Mouse (Mus musculus): Measurements from ENCODE around the gene Eif3l.
"Not testable (repeated sequence)": the region's sequence is repeated elsewhere in the genome, so short reads cannot be mapped to it uniquely, and the experiment has no call there.

Eif3l gene

GRCm38 (mm10) chr15:79074913-79075532 lies at the start of gene Eif3l:
Eif3l (plus strand) TSS chr15:79075179.
- peak; percentile 99 for DNase-seq

DNA sequence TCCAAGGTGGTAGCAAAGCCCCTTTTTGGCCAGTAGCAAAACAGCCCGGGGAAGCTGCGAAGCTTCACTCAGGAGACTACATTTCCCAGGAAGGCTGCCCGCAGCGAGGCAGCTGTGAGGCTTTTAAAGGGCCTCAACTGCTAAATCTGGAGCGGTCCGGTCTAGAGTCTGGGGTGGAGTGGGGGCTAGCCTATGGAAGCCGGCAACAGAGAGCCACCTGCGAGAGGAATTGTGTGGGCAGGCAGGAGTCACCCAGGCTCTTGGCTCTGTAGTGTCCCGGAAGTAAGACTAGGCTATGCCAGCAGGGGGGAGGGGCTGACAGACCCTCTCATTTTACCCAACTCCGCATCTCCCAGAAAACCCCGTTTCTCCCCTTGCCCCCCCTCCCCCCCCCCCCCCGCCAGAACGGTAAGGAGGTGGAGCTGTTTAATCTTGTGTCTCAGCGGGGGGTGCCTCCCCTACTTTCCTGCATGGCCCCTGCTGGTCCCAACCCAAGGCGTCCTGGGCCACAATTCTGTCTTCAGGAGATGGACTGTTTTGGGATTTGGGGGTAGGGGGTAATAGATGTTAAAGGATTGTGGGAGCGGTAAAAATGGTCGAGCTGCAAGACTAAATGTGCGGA lies 49.2 kb upstream of the Eif3l start:
- peak; percentile 89 for DNase-seq

- peak; percentile 91 for DNase-seq
Observed at GRCm38 (mm10) chr15:79026511-79027290, 48.3 kb upstream of the Eif3l start.

DNA sequence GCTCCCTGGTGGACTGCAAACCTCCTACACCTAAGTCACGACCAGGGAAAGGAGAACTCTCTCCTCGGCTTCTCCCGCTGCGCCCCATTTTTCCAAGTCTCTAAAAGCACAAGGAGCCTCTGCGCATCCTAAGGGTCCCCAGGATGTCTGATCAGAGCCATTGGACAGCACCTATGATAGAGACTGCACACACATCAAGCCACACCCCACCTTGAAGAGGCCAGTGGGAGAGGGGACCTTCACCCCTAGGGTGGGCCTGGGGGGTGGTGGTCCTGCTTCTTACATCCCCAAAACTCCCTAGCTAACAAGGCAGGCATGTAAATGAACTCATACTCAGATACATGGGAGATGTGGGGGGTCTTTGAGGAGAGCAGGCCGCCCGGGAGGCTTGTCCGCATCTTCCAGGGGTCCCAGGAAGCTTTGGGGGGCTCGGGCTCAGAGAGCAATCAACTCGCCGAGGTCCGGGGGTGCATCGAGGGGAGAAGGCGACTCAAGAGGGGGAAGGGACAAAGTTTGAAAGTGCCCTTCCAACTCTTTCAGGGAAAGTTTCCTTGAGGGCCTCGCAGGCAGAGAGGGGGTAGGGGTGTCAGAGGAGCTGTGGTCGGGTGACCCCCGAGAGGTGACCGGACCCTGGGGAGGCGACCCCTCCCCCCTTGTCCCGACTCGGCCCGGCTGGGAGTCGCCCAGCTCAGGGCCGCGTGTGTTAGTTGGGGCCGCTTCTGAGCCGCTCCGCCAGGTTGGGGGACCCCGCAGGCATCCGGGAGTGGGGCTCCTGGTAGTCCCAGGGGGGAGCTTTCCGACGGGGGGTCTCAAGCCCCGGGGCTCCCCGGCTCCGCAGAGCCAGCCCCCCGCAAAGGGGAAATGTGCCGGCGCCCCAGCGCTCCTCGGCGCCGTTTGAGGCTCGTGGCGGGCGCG lies 47.4 kb upstream of the Eif3l start:
- DNase-seq, result peak; percentile 96

DNA sequence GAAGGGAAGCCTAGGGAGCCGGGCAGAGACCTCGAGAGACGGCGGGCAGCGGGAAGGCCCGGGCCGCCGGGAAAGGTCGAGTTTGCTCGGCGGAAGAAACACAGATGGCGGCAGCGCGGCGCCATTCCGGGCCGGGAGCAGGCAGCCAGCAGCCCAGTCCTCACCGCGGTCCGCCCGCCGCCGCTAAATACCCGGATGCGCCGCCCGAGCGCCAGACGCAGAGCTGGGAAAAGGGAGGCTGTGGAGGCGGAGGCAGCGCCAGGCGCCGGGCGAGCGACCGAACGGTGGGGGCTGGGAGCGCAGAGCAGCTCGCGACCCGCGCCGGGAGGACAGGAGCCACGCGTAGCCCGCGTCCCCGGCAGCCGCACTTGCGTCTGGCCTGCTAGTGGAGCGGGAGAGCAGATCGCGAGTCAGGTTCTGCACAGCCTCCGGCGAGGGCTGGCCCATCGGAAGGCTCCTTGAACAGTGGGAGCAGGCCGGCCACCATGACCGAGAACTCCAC lies 46.7 kb upstream of the Eif3l start, which contains the start of gene H1f0:
Gene H1f0 (plus strand): TSS at position 214 of the 502 bp plus-strand sequence.
- DNase-seq, result peak; percentile 99

DNA sequence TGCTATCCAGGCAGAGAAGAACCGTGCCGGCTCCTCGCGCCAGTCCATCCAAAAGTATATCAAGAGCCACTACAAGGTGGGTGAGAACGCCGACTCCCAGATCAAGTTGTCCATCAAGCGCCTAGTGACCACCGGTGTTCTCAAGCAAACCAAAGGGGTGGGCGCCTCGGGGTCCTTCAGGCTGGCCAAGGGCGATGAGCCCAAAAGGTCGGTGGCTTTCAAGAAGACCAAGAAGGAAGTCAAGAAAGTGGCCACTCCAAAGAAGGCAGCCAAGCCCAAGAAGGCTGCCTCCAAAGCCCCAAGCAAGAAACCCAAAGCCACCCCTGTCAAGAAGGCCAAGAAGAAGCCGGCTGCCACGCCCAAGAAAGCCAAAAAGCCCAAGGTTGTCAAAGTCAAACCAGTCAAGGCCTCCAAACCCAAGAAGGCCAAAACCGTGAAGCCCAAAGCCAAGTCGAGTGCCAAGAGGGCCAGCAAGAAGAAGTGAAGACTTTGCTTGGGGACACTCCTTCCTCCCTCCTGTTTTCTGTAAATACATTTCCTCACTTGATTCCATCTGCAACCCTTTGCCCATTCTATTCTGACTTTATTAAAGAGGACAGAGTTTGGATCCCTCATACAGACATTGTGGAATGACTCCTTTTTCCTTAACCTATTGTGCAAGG lies 46.0 kb upstream of the Eif3l start:
- no peak for DNase-seq

- peak; percentile 88 for DNase-seq
Observed at GRCm38 (mm10) chr15:79029519-79030241, 45.3 kb upstream of the Eif3l start.

- peak; percentile 100 for DNase-seq
Observed at GRCm38 (mm10) chr15:79030551-79031435, 44.2 kb upstream of the Eif3l start.

DNA sequence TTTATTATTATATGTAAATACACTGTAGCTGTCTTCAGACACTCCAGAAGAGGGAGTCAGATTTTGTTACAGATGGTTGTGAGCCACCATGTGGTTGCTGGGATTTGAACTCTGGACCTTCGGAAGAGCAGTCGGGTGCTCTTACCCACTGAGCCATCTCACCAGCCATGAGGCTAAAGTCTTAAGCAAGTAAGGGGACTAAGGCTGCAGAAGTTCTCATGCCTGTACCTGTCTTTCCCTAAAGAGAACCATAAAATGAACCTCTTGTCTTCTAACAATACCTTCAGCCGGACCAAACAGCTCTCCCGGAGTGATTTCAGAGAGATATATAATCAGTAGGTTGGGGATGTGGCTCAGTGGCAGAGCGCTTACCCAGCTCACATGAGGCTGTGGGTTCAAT lies 43.1 kb upstream of the Eif3l start:
- not testable (repeated sequence) for DNase-seq

DNA sequence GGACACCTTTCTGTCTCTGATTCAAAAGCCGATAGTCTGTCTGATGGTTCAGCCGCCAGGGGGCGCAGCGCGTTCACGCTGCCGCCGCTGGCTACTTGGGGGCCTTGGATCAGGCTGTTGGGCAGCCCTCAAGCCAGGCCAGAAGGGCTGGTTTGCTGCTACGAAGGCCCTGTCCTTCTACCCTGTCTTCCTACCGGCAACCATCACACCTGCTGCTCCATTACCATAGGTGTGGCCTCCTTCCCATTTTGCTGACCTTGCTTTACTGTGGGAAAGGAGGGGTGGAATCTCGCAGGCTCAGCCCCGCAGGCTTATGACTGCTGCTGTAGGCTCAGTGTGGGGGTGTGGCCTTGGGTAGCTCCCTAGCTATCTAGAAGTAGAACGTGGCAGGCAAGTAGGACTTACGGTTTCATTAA lies 37.1 kb upstream of the Eif3l start:
- DNase-seq, result peak; percentile 95

DNA sequence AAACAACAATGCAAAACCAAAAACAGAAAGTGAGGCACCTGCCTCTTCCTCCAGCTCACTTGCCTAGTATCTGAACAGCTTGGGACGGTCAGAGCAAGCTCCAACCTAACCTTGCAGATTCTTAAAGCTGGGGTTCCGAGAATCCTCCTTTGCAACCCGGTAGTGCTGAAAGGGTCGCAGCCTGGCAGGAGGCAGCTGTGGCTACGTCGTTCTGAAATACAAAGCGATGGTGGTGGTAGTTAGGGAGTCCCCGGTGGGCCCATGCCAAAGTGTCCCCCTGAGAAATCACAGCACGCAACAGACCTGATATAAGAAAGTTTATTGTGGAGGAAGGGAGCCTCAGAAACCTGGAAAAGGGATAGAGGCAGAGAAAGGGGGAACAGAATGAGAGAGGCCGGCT lies 36.6 kb upstream of the Eif3l start:
- DNase-seq, result peak; percentile 91

GRCm38 (mm10) chr15:79038853-79039252 lies 36.1 kb upstream of the Eif3l start:
- DNase-seq, result peak; percentile 97

DNA sequence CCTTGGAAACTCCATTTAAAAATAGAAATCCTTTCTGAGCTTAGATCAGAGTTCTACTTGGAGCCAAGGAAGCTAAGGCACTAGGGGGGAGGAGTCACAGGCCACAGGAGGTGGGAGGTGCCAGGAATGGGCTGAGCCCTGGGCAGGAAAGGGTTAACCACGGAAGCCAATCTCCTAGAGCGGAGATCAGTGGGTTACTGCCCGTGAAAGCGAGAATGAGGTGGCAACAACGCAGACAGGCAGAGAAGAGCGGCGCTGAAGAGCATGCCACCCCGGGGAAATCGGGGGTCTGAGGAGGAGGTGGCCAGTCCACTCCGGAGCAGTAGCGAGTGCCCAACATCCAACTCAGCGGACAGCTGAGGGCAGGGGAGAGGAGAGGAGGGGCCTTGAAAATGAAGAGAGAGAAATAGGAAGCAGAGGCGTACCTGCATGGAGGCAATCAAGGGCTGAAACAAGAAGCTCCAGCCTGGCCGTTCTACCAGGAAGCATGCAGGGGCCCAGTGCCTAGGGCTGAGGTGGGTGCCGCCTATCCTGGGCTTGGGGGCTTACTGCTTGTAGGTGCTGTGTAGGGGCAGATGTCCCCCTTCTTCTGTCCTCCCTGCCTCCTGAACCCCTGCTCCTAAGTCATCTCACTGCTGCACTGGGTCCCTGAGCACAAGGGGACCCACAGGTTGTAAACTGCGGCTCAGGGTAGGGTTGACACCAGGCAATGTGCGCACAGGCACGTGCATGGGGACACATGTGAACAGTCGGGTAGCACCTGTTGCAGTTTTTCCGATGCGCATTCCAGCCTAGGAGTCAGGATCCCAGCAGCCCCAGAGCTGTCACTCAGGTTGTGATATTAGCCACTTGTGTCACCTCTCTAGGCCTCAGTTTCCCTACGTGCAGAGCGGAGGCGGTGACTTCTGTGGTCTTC lies 34.2 kb upstream of the Eif3l start:
- DNase-seq, result no peak

DNA sequence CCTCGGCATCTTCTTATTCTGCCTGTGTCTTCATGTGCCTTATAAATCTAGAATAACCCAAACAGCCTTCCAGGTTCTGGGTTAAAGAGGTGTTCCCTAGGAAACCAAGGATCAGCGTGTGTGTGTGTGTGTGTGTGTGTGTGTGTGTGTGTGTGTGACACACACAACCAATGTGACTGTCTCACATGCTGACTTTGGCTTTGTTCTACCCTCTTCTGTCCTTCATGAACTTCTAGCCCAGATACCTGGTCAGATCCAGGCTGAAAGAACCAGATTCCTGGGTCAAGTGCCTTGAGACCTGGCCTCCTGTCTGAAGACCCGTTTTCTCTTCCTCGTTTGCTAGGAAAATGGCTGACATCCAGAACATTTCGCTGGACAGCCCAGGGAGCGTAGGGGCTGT lies 33.4 kb upstream of the Eif3l start, which contains the start of gene Galr3:
Gene Galr3 (plus strand): TSS at position 301 of the 400 bp plus-strand sequence.
- no peak for DNase-seq

GRCm38 (mm10) chr15:79042721-79043491 lies 32.1 kb upstream of the Eif3l start:
- DNase-seq, result no peak

DNA sequence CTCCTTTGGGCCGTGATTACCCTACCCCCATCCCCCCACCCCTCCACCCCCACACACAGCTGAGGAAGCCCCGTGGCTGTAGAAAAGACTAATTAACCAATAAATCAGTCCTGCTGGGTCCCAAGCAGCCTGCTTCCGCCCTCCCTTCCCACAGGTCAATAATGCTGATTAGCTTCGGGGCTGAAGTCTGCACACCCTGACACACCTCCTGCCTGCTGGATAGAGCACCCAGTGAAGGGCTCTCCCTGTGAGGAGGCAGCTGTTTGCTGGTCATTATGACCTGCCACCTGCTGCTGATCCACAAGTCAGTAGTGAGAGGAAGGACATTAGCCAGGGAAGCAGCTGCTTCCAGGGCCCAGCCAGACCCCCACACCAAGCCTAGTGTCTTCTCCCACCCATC lies 30.1 kb upstream of the Eif3l start:
- DNase-seq, result no peak

DNA sequence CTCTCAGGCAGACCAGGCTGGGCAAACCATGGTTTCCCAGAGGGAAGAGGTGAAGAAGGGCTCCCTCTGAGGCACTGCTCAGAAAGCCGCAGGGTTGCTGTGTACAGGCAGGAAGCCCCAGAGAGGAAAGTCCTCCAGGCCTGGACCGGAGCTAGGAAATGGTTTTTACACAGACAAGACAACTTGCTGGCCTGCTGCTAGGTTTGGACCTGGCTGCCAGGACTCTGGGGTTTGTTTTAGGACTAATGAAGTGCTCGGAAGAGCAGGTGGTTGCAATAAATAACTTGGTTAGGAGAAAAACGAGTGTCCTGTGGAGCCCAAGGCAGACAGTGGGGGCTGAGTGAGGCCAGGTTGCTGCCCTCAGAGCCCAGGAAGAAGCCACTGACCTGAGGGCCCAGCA lies 26.8 kb upstream of the Eif3l start:
- no peak for DNase-seq

DNA sequence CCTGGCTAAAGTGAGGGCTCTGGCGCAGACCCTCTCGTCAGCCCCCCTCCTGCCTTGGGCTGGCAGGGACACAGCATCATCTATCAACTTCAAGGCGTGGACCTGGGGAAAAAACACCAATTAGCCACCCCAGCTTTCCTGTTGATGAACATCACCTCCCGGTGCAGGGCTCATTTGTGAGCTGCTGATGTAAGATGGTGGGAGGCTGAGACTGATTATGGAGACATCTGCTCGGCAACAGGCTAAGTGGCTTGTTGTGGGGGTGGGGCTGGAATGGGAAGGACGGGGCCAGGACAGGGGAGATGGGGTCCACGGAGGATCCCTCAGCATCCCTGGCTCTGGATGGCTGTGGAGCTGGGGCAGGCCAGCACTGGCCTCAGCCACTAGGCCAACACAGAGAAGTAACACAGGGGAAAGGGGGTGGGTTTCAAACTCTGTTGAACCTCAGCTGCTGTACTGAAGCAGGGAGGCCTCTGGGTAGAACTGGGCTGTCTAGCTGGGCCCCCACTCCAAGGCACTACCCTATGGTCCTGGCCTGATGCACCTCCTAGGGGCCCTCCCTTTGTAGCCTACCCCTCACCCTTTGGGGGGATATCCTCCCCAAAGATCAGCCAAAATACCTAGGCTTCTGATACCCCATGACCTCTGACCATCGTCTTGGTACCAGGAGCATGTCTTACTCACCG lies 24.7 kb upstream of the Eif3l start:
- DNase-seq, result no peak
